Mouse (Mus musculus): ENCODE measurements around the gene Slc27a5. TPM values are rescaled to one million over a fixed set of nuclear protein-coding genes. Genes with fewer than 3 reads are reported as not detected.

The Slc27a5 gene
- polyA plus RNA-seq, 1 experiment from 2014 or later: not detected

GRCm38 (mm10) chr7:12943488-12943887 lies 54.5 kb downstream of the Slc27a5 start:
- no peak overlapping the region for H3K4me3 ChIP-seq
- no peaks in the 10 kb centered on the region for H3K27me3 ChIP-seq
- H3K4me2 ChIP-seq: no peak overlapping the region
- ATAC-seq (ENCODE audit: borderline replicate concordance, extremely low read depth, low FRiP score, low TSS enrichment): no peak
- H3K9me3 ChIP-seq: no peaks in the 10 kb centered on the region
- no peak overlapping the region for H3K9ac ChIP-seq
- H3K27ac ChIP-seq: no peak overlapping the region
- no peaks in the 10 kb centered on the region for H3K36me3 ChIP-seq
- no peaks in the 10 kb centered on the region for H3K4me1 ChIP-seq

GRCm38 (mm10) chr7:12940599-12940998 lies 57.4 kb downstream of the Slc27a5 start:
- ATAC-seq (ENCODE audit: borderline replicate concordance, extremely low read depth, low FRiP score, low TSS enrichment): no peak
- no peak overlapping the region for H3K4me3 ChIP-seq
- no peaks in the 10 kb centered on the region for H3K27me3 ChIP-seq
- H3K9ac ChIP-seq: no peak overlapping the region
- H3K9me3 ChIP-seq: no peaks in the 10 kb centered on the region
- H3K27ac ChIP-seq: no peak overlapping the region
- H3K4me1 ChIP-seq: no peaks in the 10 kb centered on the region
- WGBS: 79% methylated on average over 4 of the region's 4 CpGs
- no peak overlapping the region for H3K4me2 ChIP-seq
- no peaks in the 10 kb centered on the region for H3K36me3 ChIP-seq

Other genes starting within 250 kb of the Slc27a5 start
- gene Zscan18, start 194.6 kb downstream of the Slc27a5 start, polyA plus RNA-seq (2015; fragmentation: Nextera tagmentation; extraction: Ambion mirVana): 6.0 and 6.6 TPM in 2 replicates
- gene Zfp329, start 179.3 kb downstream of the Slc27a5 start, polyA plus RNA-seq (2015; fragmentation: Nextera tagmentation; extraction: Ambion mirVana): 12.5 and 14.2 TPM in 2 replicates
- gene Zfp110, start 163.4 kb downstream of the Slc27a5 start, polyA plus RNA-seq (2015; fragmentation: Nextera tagmentation; extraction: Ambion mirVana): 40.0 and 48.4 TPM in 2 replicates
- 4.9 and 5.2 TPM in 2 replicates for gene Zfp128, start 117.0 kb downstream of the Slc27a5 start, polyA plus RNA-seq (2015; fragmentation: Nextera tagmentation; extraction: Ambion mirVana)
- gene Zscan22, start 100.4 kb downstream of the Slc27a5 start, polyA plus RNA-seq (2015; fragmentation: Nextera tagmentation; extraction: Ambion mirVana): 16.1 and 17.1 TPM in 2 replicates
- gene Rps5, start 75.9 kb downstream of the Slc27a5 start, polyA plus RNA-seq (2015; fragmentation: Nextera tagmentation; extraction: Ambion mirVana): 1,008 and 1,109 TPM in 2 replicates
- 0.98 and 1.3 TPM in 2 replicates for gene Rnf225, start 70.8 kb downstream of the Slc27a5 start, polyA plus RNA-seq (2015; fragmentation: Nextera tagmentation; extraction: Ambion mirVana)
- gene Zfp324, start 32.4 kb downstream of the Slc27a5 start, polyA plus RNA-seq (2015; fragmentation: Nextera tagmentation; extraction: Ambion mirVana): 10.9 and 11.0 TPM in 2 replicates
- 9.7 and 10.5 TPM in 2 replicates for gene Zfp446, start 20.3 kb downstream of the Slc27a5 start, polyA plus RNA-seq (2015; fragmentation: Nextera tagmentation; extraction: Ambion mirVana)
- gene Trim28, start 922 bp upstream of the Slc27a5 start, polyA plus RNA-seq (2015; fragmentation: Nextera tagmentation; extraction: Ambion mirVana): 294 and 302 TPM in 2 replicates
- 24.8 and 27.8 TPM in 2 replicates for gene Zbtb45, start 11.8 kb upstream of the Slc27a5 start, polyA plus RNA-seq (2015; fragmentation: Nextera tagmentation; extraction: Ambion mirVana)
- 138 and 140 TPM in 2 replicates for gene Chmp2a, start 36.6 kb upstream of the Slc27a5 start, polyA plus RNA-seq (2015; fragmentation: Nextera tagmentation; extraction: Ambion mirVana)
- gene Ube2m, start 40.1 kb upstream of the Slc27a5 start, polyA plus RNA-seq (2015; fragmentation: Nextera tagmentation; extraction: Ambion mirVana): 114 and 122 TPM in 2 replicates
- 2.9 and 3.1 TPM in 2 replicates for gene Mzf1, start 56.6 kb upstream of the Slc27a5 start, polyA plus RNA-seq (2015; fragmentation: Nextera tagmentation; extraction: Ambion mirVana)
- not detected in 2 replicates for gene Vmn1r85, start 97.0 kb upstream of the Slc27a5 start, polyA plus RNA-seq (2015; fragmentation: Nextera tagmentation; extraction: Ambion mirVana)
- gene Vmn1r86, start 121.7 kb upstream of the Slc27a5 start, polyA plus RNA-seq (2015; fragmentation: Nextera tagmentation; extraction: Ambion mirVana): not detected in 2 replicates
- not detected in 2 replicates for gene Vmn1r87, start 142.0 kb upstream of the Slc27a5 start, polyA plus RNA-seq (2015; fragmentation: Nextera tagmentation; extraction: Ambion mirVana)
- not detected in 2 replicates for gene Vmn1r88, start 161.4 kb upstream of the Slc27a5 start, polyA plus RNA-seq (2015; fragmentation: Nextera tagmentation; extraction: Ambion mirVana)
- not detected in 2 replicates for gene Vmn1r89, start 214.8 kb upstream of the Slc27a5 start, polyA plus RNA-seq (2015; fragmentation: Nextera tagmentation; extraction: Ambion mirVana)